Mouse (Mus musculus) liver, adult 2 months (tissue): ENCODE measurements around the gene Nudt5.

Experiments
- CTCF ChIP-seq: fragments of 200-500 bp; IDR thresholded peaks from 2 replicates; pipeline ENCODE4 v1.5.1; 2011; ENCODE audit warnings: low read depth, low read length, control low read depth
- POLR2A ChIP-seq: fragments of 200-500 bp; IDR thresholded peaks from 2 replicates; pipeline ENCODE4 v1.6.1; 2011; ENCODE audit warnings: low read length, control low read depth; ENCODE audit not compliant: insufficient read depth; ENCODE audit errors: extremely low read depth

GRCm38 (mm10) chr2:5801182-5801640 is 43.6 kb upstream of the Nudt5 start:
- no peak for TF ChIP-seq CTCF
- TF ChIP-seq POLR2A, result no peak
